ENCODE assay signal across 8 mouse cellular contexts in the genomic region with DNA sequence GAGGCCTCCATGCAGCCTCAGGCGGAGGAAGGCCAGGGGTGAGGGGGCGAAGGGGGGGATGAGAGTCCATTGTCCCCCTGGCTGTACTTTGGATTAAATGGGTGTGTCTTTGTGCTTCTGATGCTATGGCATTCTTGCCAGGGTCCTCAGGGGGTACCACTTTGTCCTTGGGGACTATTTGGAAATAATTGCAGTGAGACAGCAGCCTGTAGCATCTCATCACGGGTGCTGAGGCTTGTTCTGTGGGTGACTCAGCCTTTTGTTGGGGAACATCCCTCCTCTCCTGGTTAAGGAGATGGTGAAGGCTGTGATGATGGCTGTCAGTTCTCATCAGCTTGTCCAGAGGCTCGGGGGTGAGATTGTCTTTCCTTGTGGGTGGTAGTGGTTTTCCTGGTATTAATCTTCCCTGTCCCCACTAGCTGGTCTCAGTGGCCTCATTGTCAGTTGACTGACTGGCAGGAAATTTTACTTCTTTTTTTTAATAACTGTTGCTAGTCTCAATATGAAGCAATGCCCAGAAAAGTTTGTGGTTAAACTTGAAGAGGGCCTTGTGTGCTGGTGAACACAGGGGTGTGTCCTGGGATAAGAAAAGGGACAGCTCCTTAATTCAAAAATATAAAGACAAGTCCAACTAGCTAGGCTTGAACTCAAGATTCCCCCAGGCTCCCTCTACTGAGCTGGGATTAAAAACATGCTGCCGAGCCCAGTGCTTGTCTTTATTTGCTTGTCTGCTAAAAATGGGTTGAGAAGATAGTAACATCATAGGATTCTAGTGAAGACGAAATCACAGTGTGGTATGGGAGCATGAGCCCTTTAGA. TPM values are rescaled to one million over a fixed set of nuclear protein-coding genes. Genes with fewer than 3 reads are reported as not detected.
A peak's percentile ranks its signal among the peaks of the same experiment; 100 is the strongest.
DNase-seq lines count a peak whose midpoint lies in the region; ATAC-seq and TF ChIP-seq lines count a peak whose summit lies in the region.

No protein-coding gene starts in this region.

- no peak for TF ChIP-seq RAD21 in CH12.LX (IDR thresholded peaks at IDR 0.05; ENCODE audit: low read depth, low read length)

- TF ChIP-seq CTCF in gastrocnemius, adult 2 months (IDR thresholded peaks at IDR 0.05): no peak
- no peak for TF ChIP-seq CTCF in CH12.LX (conservative IDR thresholded peaks at IDR 0.05 in 1 of 2, IDR thresholded peaks at IDR 0.05 in 1 of 2; ENCODE audit: low read depth in 2 of 2, low read length in 2 of 2)

- no peaks in the 10 kb centered on the region for H3K27me3 ChIP-seq in CH12.LX (replicated peaks)
- no peaks in the 10 kb centered on the region for H3K27me3 ChIP-seq in forebrain, embryonic 16.5 days (replicated peaks; ENCODE audit: control insufficient read depth, insufficient read depth, low read length)

- dilution Hi-C loops in CH12.LX (cut with MboI; ENCODE audit: extremely low pct_ligation_motif_present, extremely low pct_unique_long_range_greater_than_20kb, low sequenced_read_pairs): no loop called here

- peak overlapping the region; percentile 98 for H3K4me2 ChIP-seq in CH12.LX (ENCODE audit: insufficient read depth, low read depth, poor library complexity, severe bottlenecking)
- H3K4me2 ChIP-seq in forebrain, embryonic 16.5 days (ENCODE audit: low read length): peak overlapping the region; percentile 75

- H3K27ac ChIP-seq in gastrocnemius, adult 2 months: peak overlapping the region; percentile 93; the same call in 1 of the 2 replicates
- H3K27ac ChIP-seq in CH12.LX (ENCODE audit: insufficient read depth, low read depth) (peak overlapping the region; percentile 19; the same call in 1 of the 2 replicates), macrophage (peak overlapping the region; percentile 94)
- no peak overlapping the region for H3K27ac ChIP-seq in forebrain, embryonic 16.5 days (ENCODE audit: low read length)

- intact Hi-C loops in gastrocnemius, adult 2 months (cut with DNase I): loop anchor here (5.0 kb wide), 1 partner anchor 63 kb away; no protein-coding TSS in a partner anchor

- no peak for TF ChIP-seq EP300 in CH12.LX (IDR thresholded peaks at IDR 0.05; ENCODE audit: low read length)

- peak overlapping the region; percentile 90 for H3K4me3 ChIP-seq in gastrocnemius, adult 2 months
- H3K4me3 ChIP-seq in CH12.LX (replicated peaks in 1 of 3; ENCODE audit: low read depth in 2 of 3, low read length in 2 of 3, poor library complexity in 1 of 3) (peak overlapping the region; percentile 78 to 99 (median 96)), macrophage (ENCODE audit: inconsistent target) (peak overlapping the region; percentile 96)
- H3K4me3 ChIP-seq in forebrain, embryonic 16.5 days (replicated peaks; ENCODE audit: low read length): peak overlapping the region; percentile 98

- peaks cover 6 to 20% of the 10 kb centered on the region in 2 experiments; a peak in 2 of 4 replicates for H3K4me1 ChIP-seq in CH12.LX (ENCODE audit: control insufficient read depth in 1 of 2, insufficient read depth in 2 of 2)
- peaks cover 19% of the 10 kb centered on the region for H3K4me1 ChIP-seq in forebrain, embryonic 16.5 days (replicated peaks; ENCODE audit: control insufficient read depth, insufficient read depth, low read length)

- H3K36me3 ChIP-seq in CH12.LX (replicated peaks in 1 of 2; ENCODE audit: control insufficient read depth in 1 of 2, insufficient read depth in 1 of 2, low read length in 1 of 2) (peaks cover 31 to 43% of the 10 kb centered on the region in 2 experiments), macrophage (ENCODE audit: inconsistent target) (peaks cover 5% of the 10 kb centered on the region; the same call in 1 of the 2 replicates)
- peaks cover 14% of the 10 kb centered on the region for H3K36me3 ChIP-seq in forebrain, embryonic 16.5 days (ENCODE audit: control insufficient read depth, insufficient read depth)

- 34% methylated on average over 6 of the region's 6 CpGs for WGBS in forebrain, embryonic 16.5 days
- WGBS in macrophage (ENCODE audit: missing documents): 8% methylated on average over 6 of the region's 6 CpGs

- H3K79me2 ChIP-seq in CH12.LX (replicated peaks; ENCODE audit: control insufficient read depth, extremely low read depth, insufficient read depth, poor library complexity, severe bottlenecking) (peaks cover 42% of the 10 kb centered on the region), macrophage (ENCODE audit: inconsistent target) (peaks cover 55% of the 10 kb centered on the region)

- peak overlapping the region; percentile 80 for H3K9ac ChIP-seq in CH12.LX (ENCODE audit: insufficient read depth, low read depth)
- peak overlapping the region; percentile 33 for H3K9ac ChIP-seq in forebrain, embryonic 16.5 days (replicated peaks; ENCODE audit: low read depth, low read length)

- H3K9me3 ChIP-seq in CH12.LX (replicated peaks; ENCODE audit: low read length): no peaks in the 10 kb centered on the region
- H3K9me3 ChIP-seq in forebrain, embryonic 16.5 days (ENCODE audit: control insufficient read depth, low read length): no peaks in the 10 kb centered on the region

- TF ChIP-seq POLR2A in CH12.LX (IDR thresholded peaks at IDR 0.05; ENCODE audit: low read depth, low read length): no peak

- in situ Hi-C loops in CH12.LX (cut with MboI; ENCODE audit: low pct_ligation_motif_present, low pct_unique_long_range_greater_than_20kb, low sequenced_read_pairs): no loop called here

- no peak for ATAC-seq in forebrain, embryonic 16.5 days

- DNase-seq in gastrocnemius, adult 2 months: peak; percentile 10
- no peak for DNase-seq in gastrocnemius, adult 8-10 months (ENCODE audit: low spot score in 2 of 2)
- DNase-seq in CH12.LX (ENCODE audit: extremely low read depth): no peak
- no peak for DNase-seq in right cerebral cortex, postnatal 10 days (ENCODE audit: low spot score in 2 of 2)
- no peak for DNase-seq in right cerebral cortex, postnatal 14 days
- DNase-seq in spleen, postnatal 14 days (ENCODE audit: low spot score in 2 of 2): no peak

TF ChIP-seq in CH12.LX, 34 proteins besides CTCF, POLR2A, EP300 and RAD21:
- no peak for TF ChIP-seq IRF4 (IDR thresholded peaks at IDR 0.05; ENCODE audit: low read depth, low read length)
- TF ChIP-seq ZMIZ1 (IDR thresholded peaks at IDR 0.05; ENCODE audit: low read depth, low read length): peak; percentile 47; the same call in 1 of the 2 replicates
- peak; percentile 44 for TF ChIP-seq SIN3A (IDR thresholded peaks at IDR 0.05; ENCODE audit: low read length)

RNA-seq across cellular contexts. Expression of a gene that starts 2.3 kb away (rescaled TPM):
- total RNA-seq in gastrocnemius, adult 2 months (2021): 10 to 100 TPM; 14.4 to 25.0 TPM
- total RNA-seq in gastrocnemius, adult 8-10 months (2022): 10 to 100 TPM; 11.0 to 34.9 (median 15.0) TPM
- 736 and 928 TPM in 2 replicates for total RNA-seq in CH12.LX (2012; rRNA removed)
- 1,480 and 1,507 TPM in 2 replicates for total RNA-seq in CH12.LX (2014; rRNA removed)
- 870 and 932 TPM in 2 replicates for polyA plus RNA-seq in CH12.LX (2012; ENCODE audit: insufficient read length, low read depth)
- polyA plus RNA-seq in forebrain, embryonic 16.5 days (2015; fragmentation: Nextera tagmentation; extraction: Ambion mirVana): 480 and 488 TPM in 2 replicates
- 10 to 100 TPM in 25 of 26 experiments, 1 to 10 TPM in 1; 7.5 to 76.5 (median 25.1) TPM for total RNA-seq in macrophage (2018; cell fraction: chromatin; rRNA removed)
- total RNA-seq in macrophage (2018; cell fraction: cytosol; rRNA removed): 100 to 1,000 TPM; 264 to 454 (median 349) TPM
- 100 to 1,000 TPM in 14 of 26 experiments, 10 to 100 TPM in 12; 47.8 to 175 (median 103) TPM for total RNA-seq in macrophage (2018; cell fraction: nucleus; rRNA removed)
- 316 to 518 TPM (median 374 TPM) in 3 replicates for polyA plus RNA-seq in macrophage (2018)

RNA-seq across cellular contexts. Expression of a gene that starts 18.0 kb away (rescaled TPM):
- total RNA-seq in gastrocnemius, adult 2 months (2021): 10 to 100 TPM; 30.5 to 31.4 TPM
- total RNA-seq in gastrocnemius, adult 8-10 months (2022): 10 to 100 TPM; 30.0 to 34.9 (median 32.2) TPM
- total RNA-seq in CH12.LX (2012; rRNA removed) (42.5 and 58.0 TPM in 2 replicates), CH12.LX (2014; rRNA removed) (20.1 and 22.0 TPM in 2 replicates)
- polyA plus RNA-seq in CH12.LX (2012; ENCODE audit: insufficient read length, low read depth) (62.4 and 64.3 TPM in 2 replicates), macrophage (2018) (3.8 to 15.5 TPM (median 6.8 TPM) in 3 replicates)
- 19.5 and 21.0 TPM in 2 replicates for polyA plus RNA-seq in forebrain, embryonic 16.5 days (2015; fragmentation: Nextera tagmentation; extraction: Ambion mirVana)
- total RNA-seq in macrophage (2018; cell fraction: chromatin; rRNA removed): 10 to 100 TPM in 7 of 26 experiments, 1 to 10 TPM in 19; 2.3 to 18.2 (median 8.3) TPM
- 1 to 10 TPM; 3.5 to 6.7 (median 5.1) TPM for total RNA-seq in macrophage (2018; cell fraction: cytosol; rRNA removed)
- total RNA-seq in macrophage (2018; cell fraction: nucleus; rRNA removed): 10 to 100 TPM in 2 of 26 experiments, 1 to 10 TPM in 24; 2.5 to 18.5 (median 5.6) TPM

RNA-seq across cellular contexts. Expression of a gene that starts 19.2 kb away (rescaled TPM):
- total RNA-seq in gastrocnemius, adult 2 months (2021): 10 to 100 TPM; 16.1 to 16.8 TPM
- 10 to 100 TPM; 16.0 to 21.6 (median 18.6) TPM for total RNA-seq in gastrocnemius, adult 8-10 months (2022)
- 56.6 and 70.0 TPM in 2 replicates for total RNA-seq in CH12.LX (2012; rRNA removed)
- total RNA-seq in CH12.LX (2014; rRNA removed): 68.6 and 72.6 TPM in 2 replicates
- polyA plus RNA-seq in CH12.LX (2012; ENCODE audit: insufficient read length, low read depth): 109 TPM in 2 replicates
- polyA plus RNA-seq in forebrain, embryonic 16.5 days (2015; fragmentation: Nextera tagmentation; extraction: Ambion mirVana): 71.0 and 72.3 TPM in 2 replicates
- 10 to 100 TPM in 19 of 26 experiments, 1 to 10 TPM in 7; 3.9 to 35.7 (median 16.0) TPM for total RNA-seq in macrophage (2018; cell fraction: chromatin; rRNA removed)
- total RNA-seq in macrophage (2018; cell fraction: cytosol; rRNA removed): 10 to 100 TPM; 10.2 to 27.9 (median 20.5) TPM
- total RNA-seq in macrophage (2018; cell fraction: nucleus; rRNA removed): 10 to 100 TPM in 17 of 26 experiments, 1 to 10 TPM in 9; 5.3 to 35.8 (median 13.5) TPM
- 15.3 to 37.7 TPM (median 36.0 TPM) in 3 replicates for polyA plus RNA-seq in macrophage (2018)

RNA-seq across cellular contexts. Expression of a gene that starts 19.3 kb away (rescaled TPM):
- total RNA-seq in gastrocnemius, adult 2 months (2021): 10 to 100 TPM; 19.4 to 21.6 TPM
- total RNA-seq in gastrocnemius, adult 8-10 months (2022): 10 to 100 TPM; 21.3 to 24.1 (median 23.2) TPM
- total RNA-seq in CH12.LX (2012; rRNA removed) (45.5 and 49.6 TPM in 2 replicates), CH12.LX (2014; rRNA removed) (29.9 and 30.3 TPM in 2 replicates)
- polyA plus RNA-seq in CH12.LX (2012; ENCODE audit: insufficient read length, low read depth) (51.1 and 54.3 TPM in 2 replicates), macrophage (2018) (17.4 to 32.6 TPM (median 29.9 TPM) in 3 replicates)
- 90.2 and 99.3 TPM in 2 replicates for polyA plus RNA-seq in forebrain, embryonic 16.5 days (2015; fragmentation: Nextera tagmentation; extraction: Ambion mirVana)
- total RNA-seq in macrophage (2018; cell fraction: chromatin; rRNA removed): 10 to 100 TPM; 30.4 to 96.2 (median 73.6) TPM
- 10 to 100 TPM; 20.2 to 31.1 (median 25.7) TPM for total RNA-seq in macrophage (2018; cell fraction: cytosol; rRNA removed)
- total RNA-seq in macrophage (2018; cell fraction: nucleus; rRNA removed): 10 to 100 TPM; 27.2 to 91.0 (median 47.7) TPM

Comparison
In these comparisons a context has a peak if more than half of its experiments do, and no peak if none do; other contexts are left out.
1. RNA of a gene that starts 2.3 kb away (total RNA-seq): 736 to 1,507 TPM in CH12.LX; 14.4 to 25.0 TPM in gastrocnemius, adult 2 months and 11.0 to 34.9 TPM in gastrocnemius, adult 8-10 months; every median in the first group is over 10 times any median in the second.
2. Peak in every context shown above with its lines, with median percentiles within 50 percentile points of each other: H3K4me3 ChIP-seq.